Mouse (Mus musculus): ENCODE results near the gene Pard3.

Gene Pard3

DNA sequence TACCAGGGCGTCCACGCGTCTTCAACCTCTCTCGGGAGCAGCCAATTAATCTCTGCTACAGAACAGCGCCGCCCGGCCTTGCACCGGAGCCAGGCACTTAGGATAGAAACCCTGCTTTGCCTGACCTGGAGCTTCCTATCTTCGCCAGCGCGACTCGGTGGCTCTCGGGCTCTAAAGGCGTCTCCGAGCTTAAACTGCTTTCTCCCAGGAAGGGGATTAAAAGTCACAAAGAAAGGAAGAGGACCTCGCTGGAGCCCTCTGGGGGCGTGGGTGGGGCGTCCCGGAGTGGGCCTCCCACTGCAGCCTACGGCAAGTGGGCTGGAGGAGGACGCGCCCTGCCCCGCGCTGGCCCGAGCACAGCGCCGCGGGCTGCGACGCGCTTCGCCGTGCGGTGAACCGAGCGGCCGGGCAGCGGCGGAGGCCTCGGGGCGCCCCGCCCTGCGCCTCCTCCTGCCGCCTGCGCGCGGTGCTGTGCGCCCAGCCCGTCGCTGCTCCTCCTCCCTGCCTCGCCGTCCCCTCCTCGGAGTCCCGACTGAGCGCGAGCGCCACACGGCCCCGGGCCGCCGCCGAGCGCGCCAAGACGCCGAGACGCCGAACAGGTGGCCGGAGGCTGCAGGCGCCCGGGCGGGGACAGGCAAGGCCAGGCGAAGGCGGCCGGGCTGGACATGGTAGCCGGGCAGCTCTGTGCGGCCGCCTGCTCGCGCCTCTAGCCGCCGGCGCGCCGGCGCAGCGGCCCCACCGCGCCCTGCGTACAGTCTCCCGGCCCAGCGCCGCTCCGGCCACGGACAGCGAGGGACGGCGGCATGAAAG, at the start of gene Pard3:
Pard3 (plus strand) TSS at position 343 of the 810 bp plus-strand sequence.
- in situ Hi-C loops (cut with MboI, MseI) = no loop called here

DNA sequence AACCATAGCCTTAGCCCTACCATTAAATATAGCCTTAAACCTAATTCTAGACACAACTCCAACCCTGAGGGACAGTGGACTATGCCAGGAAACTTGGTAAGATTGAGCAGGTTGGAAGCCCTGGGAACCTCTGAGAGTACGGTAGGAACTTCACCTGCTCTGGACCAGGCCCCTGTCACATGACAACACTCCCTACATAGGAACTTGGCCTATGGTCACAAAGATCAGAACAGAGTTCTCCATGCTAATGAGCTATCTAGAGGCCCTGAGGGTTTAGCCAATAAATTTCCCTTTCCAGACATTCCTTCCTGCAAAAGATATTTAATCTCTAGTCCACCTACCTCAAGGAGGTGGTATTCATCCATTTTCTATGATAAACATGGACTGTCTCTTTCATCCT, 41.9 kb upstream of the Pard3 start:
- in situ Hi-C loops (cut with MboI, MseI) = loop anchor here (10.0 kb wide), 1 partner anchor 627 kb away; no protein-coding TSS in a partner anchor

DNA sequence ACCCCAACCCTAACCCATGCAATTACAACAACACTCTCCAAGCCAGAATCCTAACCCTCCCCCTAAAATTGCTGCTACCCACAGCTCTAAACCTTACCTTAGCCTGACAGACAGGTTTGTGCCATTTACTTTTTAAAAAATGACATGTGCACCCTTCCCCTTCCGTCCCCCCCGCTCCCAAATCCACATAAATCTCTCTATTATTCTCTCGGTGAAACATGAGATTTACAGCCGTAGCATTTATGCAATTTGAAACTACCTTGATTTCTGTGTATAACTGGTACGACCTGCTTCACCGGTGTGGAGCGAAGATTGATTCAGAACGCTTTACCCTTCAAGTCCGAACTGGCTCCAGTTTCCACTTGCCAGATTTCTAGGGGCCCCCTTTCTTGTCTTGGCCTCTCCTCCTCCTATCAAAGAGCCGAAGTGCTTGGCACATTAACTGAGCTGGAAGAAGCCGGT, 38.4 kb upstream of the Pard3 start:
- in situ Hi-C loops (cut with MboI, MseI) = loop anchor here (10.0 kb wide), 1 partner anchor 630 kb away; no protein-coding TSS in a partner anchor

DNA sequence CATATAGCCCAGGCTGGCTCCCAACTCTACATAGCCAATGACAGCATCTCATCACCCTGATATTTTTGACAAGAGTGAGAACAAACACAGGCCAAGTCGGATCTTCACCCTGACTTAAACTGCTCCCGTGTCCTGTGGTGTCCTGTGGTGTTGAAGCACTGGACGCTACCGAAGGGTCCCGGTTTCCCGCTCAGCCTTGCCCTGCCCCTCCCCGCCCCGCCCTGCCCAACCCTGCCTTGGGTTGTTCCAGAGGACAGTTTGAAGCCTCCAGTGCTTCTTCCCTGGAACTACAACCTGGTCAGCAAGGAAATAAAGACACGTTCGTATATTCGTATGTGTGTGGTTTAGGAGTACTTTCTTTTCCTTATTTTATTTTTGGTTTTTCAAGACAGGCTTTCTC, 37.9 kb upstream of the Pard3 start:
- in situ Hi-C loops (cut with MboI, MseI) = loop anchor here (10.0 kb wide), 1 partner anchor 631 kb away; no protein-coding TSS in a partner anchor

DNA sequence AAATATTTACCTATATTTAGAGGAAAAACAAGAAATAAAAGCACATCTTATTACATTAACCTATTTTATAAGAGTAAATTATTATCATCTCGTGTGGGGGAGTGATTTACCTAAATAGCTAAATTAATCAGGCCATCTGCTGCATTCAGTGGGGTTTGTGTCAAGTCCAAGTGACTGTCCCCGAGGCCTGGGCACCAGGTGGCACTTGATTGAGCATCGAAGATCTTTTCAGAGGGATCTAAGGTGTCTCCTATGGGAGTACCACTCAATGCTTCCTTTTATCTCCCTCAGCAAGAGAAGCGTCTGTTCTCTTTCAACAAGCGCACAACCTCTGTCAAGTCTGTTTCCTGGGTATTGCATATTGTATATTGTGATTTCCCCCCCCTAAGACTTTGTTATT, 32.2 kb upstream of the Pard3 start:
- in situ Hi-C loops (cut with MboI, MseI) = no loop called here

DNA sequence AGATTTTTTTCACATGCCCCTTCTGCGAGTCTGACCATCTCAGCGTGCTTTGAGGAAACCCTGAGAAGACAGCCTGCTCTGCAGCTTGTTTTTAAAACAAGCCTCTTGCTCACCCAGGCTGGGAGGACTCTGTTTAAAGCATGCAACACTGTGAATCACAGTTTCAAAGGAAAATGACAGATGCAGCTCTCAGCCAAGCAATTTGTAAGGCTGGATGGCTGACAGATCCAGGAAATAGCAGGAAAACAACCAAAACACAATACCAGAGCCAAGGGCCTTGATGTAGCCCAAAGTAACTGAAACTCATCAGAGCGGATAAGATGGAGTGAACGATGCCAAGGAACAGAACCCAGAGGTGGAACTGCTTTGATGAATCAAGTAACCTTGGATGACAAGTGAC, 24.8 kb upstream of the Pard3 start:
- in situ Hi-C loops (cut with MboI, MseI) = no loop called here

DNA sequence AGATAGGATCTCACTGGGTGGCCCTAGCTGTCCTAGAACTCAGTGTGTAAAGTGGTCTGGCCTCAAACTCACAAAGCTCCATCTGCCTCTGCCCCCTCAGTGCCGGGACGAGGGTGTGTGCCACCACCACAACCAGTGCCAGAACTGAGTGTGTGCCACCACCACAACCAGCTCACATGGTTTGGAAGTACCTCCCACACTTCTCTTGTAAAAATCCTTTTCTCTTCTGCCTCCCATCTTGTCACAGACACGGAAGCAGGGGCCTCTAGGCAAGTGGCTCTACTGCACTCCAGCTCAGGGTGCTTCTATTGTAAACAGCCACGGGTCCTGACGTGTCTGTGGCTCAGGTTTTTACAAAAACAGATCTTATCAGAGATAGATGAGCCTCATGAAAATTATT, 13.7 kb upstream of the Pard3 start:
- in situ Hi-C loops (cut with MboI, MseI) = no loop called here

DNA sequence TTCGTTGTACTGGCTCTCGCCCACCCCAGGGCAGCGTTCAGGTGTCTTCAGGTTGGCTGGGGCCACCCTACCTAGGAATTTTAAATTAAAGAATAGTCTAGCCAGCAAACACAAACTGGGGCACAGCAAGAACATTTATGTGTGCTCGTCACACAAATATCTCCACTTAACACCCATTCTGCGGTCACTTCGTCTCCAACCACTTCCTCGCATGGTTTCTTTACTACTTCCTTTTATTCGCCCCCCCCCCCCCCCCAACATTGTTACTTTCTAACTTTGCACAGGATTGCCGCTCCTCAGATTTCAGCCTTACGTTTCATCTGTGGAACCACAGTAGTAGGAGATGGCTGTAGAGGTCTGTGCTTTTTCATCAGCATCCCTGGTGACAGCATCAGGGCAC, 11.6 kb upstream of the Pard3 start:
- in situ Hi-C loops (cut with MboI, MseI) = no loop called here

DNA sequence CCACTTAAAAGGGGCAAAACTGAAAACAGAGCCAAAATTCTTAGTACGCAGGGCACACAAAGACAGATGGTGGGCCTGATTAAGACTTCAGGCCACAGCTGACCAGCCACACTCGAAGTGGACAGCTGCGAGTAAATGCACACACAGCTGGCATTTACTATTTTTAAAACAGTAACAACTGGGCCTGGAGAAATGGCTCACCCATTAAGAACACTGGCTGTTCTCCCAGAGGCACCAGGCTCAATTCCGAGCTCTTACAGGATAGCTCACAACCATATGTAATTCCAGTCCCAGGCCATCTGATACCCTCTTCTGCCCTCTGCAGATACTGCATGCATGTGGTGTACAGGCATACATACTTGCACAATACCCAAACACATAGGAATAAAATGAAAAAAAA, 8.6 kb upstream of the Pard3 start:
- in situ Hi-C loops (cut with MboI, MseI) = no loop called here

DNA sequence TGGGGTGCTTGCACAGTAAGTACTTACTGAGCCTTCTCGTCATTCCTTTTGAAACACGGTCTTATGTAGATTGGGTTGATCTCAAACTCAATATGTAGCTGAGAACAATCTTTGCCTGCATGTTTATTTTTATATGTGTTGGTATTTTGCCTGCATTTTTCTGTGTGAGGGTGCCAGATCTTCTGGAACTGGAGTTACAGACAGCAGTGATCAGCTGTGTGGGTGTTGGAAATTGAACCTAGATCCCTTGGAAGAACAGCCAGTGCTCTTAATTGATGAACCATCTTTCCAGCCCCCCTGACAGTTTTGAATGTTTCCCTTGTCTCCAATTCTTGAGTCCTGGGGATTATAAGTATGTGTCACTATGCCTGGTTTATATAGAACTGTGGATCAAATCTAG, 4.9 kb upstream of the Pard3 start:
- in situ Hi-C loops (cut with MboI, MseI) = no loop called here

DNA sequence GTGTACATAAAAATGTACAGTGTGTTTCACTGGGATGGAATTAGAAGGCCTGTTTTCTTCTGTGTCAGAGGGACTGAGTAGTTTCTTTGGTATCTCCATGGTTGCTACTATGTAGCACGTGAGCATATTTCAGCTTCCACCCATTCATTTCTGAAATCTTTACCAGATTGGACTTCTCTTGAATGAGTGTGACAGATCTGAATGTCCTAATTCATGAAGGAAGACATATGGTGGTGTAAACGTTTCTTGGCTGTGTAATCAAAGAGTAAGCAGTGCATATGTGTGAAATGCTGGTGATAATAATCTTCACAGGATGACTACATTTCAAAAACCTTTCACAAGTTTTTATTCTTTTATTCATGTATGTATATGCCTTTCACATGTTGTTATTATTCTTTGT, 3.9 kb upstream of the Pard3 start:
- in situ Hi-C loops (cut with MboI, MseI) = no loop called here

DNA sequence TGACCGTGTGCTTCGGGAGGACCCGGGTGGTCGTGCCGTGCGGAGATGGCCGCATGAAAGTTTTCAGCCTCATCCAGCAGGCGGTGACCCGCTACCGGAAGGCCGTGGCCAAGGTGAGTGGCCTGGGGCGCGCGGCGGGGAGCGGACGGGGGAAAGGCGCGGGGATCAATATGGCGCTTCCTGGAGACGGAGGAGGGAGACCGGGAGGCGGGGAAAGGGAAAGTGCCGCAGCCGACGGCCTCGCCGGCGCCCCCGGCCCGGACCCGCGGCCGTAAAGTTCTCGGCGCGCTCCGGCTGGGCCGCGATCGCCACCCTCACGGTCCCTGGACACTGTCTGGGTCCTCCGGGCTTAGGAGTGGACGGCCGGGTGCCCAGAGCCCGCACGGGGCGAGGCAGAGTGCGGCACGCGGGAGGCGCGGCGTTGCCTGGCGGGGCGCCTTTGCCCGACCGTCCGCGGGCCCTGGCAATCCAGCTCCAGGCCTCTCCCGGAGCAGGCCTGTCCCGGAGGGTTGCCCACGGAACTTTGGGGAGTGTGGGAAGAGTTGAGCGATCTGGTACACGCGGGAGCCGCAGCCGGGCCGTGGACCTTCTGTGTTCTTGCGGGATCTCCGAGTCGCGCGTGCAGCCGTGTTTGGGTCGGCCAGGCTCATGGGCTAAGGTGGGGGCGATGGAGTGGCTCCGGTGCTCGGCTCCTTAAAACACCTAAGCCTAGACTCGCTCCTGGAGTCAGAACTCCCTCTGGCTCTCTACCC, 844 bp downstream of the Pard3 start:
- in situ Hi-C loops (cut with MboI, MseI) = no loop called here

DNA sequence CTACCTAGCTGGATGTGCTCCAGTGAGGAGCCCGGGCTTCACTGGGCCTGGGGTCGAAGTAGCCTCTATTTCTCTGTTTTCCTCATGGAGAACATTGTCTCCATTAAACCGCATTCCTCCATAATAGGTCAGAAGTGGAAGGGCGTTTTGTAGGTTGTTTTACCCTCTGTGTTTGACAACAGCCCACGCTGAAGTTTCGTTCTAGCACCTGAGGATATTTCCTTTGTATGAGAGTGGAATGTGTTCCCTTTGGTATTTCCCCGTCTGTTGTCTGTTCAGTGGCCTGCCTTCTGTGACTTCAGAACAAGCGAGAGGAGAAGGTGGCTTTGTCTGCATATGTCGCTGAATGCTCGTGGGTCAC, 1.4 kb downstream of the Pard3 start:
- in situ Hi-C loops (cut with MboI, MseI) = no loop called here

DNA sequence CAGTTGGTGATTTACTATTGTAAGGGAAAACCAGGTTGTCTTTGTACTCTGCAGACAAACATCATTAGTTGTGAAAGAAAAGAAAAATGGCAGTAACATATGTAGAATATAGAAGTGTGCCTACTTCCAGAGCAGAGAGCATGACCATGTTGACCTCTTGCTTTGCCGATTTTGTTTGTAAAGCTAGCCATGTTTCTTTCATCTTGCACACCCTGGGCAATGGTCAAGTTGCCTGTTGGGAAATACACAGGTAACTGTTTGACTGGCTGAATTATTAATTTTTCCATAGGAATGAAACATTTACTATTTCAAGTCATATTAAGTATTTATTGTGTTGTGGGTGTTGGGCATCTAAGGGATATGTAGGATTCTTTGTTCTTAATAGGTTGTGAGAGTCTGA, 2.1 kb downstream of the Pard3 start:
- in situ Hi-C loops (cut with MboI, MseI) = no loop called here

DNA sequence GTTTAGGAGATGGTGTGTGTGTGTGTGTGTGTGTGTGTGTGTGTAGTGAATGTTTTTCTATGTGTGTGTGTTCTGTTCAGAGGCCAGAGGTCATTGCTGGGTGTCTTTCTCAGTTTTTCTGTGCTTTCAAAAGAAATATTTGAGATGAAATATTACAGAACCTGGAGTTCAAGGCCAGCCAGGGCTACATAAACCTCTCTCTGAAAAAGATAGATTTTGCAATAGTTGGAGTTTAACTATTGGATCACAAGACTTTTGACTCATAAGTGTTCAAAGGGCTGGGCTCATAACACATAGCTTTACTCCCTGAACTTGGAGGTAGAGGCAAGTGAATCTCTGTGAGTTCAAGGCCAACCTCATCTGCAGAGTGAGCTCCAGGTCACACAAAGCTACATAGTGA, 2.8 kb downstream of the Pard3 start:
- in situ Hi-C loops (cut with MboI, MseI) = no loop called here

DNA sequence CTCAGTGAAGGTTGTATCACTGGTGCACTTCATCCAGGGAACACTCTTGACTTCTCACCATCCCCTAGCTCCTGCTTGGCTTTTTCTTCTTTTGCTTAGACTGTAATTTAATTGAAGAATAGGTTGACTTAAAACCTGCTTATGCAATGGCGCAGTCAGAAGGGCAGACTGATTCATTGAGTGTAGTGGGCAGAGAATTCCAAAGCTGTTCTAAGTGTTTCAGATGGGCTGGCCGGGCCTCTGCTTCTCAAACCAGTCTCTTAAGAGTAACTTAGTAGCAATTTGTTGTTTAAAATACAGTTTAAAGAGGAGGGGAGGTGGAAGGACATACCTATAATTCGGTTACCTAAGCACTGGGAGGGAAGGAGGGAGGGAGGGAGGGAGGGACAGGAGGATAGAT, 5.0 kb downstream of the Pard3 start:
- in situ Hi-C loops (cut with MboI, MseI) = no loop called here

DNA sequence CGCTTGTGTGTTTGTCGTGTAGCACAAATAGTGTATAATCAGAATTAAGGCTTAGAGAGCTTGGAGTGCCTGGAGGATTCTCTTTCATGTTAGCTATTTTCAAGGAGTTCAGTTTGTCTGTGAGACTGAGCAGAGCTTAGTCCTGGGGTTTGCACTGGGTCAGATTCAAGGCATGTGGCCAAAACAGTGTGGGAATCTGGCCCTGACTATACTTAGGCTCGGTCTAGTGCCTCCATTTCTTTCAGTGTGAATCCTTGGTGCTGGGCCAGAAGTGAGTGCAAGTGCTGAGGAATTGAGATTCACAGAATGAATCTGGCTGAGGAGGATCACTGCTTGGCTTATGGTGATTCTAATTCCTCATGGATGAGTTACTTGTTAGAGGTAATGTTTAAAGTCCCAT, 6.5 kb downstream of the Pard3 start:
- in situ Hi-C loops (cut with MboI, MseI) = no loop called here

DNA sequence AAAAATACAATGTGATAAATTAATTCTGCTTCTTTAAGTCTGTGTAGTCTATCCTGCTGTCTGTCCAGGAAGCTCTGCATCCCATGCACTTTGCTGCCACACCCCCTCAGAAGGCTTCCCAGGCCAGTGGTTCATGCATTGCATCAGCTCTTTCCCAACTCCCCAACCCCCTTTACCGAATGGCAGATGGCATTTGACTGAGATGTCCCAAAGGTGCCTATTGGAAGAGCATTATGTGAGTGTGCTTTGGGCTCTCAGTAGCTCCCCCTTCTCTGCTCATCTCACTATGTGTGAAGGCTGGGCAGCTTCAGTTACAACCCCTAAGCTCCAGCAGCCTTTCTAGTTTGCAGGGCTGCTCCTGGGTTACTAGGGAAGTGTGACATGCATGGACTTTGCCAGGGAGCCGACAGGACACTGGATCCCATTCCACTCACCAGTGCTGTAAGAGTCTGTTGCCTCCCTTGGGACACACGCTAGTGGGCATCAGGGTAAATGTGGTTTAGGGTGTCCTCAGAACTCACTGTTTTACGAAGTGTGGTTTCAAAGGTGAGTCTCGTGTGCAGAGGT, 9.4 kb downstream of the Pard3 start:
- in situ Hi-C loops (cut with MboI, MseI) = no loop called here

DNA sequence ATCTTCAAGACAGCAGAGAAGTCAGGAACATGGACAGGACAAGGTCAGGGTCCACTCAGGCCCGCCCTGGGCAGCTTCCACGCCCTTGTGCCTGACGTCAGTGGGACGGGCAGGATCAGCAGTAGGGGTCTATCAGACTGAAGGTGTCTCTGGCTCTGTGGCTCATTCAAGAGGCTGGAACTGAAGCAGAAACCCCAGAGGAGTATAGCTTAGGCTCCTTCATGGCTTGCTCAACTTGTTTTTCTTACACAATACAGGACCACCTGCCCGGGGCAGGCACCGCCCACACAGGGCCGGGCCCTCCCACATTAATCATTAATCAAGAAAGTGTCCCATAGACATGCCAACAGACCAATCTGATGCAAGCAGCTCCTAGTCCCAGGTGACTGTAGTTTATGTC, 12.8 kb downstream of the Pard3 start:
- in situ Hi-C loops (cut with MboI, MseI) = no loop called here

DNA sequence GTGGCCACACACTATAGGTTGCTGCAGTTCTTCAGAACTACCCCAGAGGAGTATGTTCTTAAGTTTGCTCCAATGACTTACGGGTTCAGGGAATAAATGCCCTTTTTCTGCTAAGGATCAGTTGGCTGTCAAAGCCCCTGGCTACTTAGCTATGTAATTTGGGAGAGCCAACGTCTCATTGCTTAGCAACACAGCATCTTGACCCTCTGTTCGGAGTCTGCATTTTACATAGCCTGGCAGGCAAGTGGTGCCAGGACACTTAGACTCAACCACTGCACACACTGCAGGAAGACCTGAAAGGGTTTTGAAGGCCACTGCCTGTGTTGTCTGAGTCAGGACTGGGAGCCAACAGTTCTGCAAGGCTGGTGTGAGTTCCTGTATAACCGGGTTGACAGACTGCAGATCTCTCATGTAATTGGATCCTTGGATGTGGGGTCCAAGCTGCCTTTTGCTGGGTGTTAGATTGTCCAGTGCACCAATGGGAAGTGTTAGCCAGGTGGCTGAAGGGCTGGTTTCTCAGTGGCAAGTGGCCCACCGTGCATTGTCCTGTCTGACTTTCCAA, 15.6 kb downstream of the Pard3 start:
- in situ Hi-C loops (cut with MboI, MseI) = no loop called here

DNA sequence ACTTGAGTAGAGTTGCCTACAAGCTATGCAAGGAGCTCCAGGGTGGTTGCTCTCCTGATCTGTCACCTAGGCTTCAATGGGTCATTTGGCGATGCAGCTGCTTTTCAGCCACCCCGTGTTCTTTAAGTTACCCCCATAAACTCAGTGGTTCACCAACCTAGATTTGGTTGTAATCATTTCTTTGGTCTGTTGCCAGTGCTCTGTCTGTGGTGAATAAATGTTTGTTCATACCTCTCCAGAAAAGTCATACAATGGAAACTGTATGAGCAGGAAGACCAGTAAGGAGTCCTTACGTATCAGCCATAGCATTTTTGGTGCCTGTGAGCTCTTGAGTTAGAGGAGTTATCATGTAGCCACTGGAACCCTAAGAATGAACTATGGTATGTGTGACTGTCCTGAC, 17.6 kb downstream of the Pard3 start:
- in situ Hi-C loops (cut with MboI, MseI) = no loop called here

DNA sequence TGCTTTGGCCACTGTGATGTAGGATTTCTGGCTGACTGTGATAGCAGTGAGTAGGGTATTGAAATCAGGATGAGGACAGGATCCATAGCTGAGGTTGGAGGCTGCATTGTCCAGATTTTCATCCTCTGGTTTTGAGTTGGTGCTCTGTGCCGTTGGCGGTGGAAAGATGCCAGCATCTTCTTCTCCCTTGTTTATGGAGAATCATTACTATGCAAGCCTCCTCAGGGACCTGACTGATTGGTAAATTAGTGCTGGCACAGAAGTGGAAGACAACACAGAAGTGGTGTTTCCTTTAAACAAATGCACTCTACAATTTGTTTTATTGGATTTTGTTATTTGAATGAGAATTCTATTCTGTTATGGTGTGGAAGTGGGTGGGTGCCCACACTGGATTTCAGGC, 18.8 kb downstream of the Pard3 start:
- in situ Hi-C loops (cut with MboI, MseI) = no loop called here
